Mouse (Mus musculus): Measurements from ENCODE around the gene Slc35b4. TPM values are rescaled to one million over a fixed set of nuclear protein-coding genes. Genes with fewer than 3 reads are reported as not detected.

The Slc35b4 gene
- polyA plus RNA-seq, 1 experiment from 2014 or later = 64.8 TPM

DNA sequence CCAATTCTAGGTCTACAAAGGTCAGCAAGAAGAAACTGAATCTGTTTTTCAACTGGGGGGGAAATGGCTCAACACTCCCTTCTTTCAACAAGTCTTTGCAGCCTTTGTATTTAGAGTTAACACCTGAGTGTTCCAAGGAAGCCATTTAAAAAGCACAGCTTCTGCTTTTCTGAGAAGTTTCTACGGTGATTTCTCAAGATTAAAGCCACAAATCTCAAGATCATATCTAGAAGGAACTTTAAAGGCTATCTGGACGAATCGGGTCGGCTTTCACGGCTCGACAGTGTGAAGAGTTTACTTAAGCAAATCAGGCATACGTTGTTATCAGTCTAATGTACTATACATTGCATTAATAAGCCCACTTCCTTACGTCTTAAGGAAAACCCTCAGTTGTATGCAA is 2.2 kb downstream of the Slc35b4 start:
- Histone ChIP-seq H3K9ac (ENCODE audit: low read depth, low read length) (no peak overlapping the region), H3K27ac (ENCODE audit: low read depth, low read length) (no peak overlapping the region), H3K9me3 (ENCODE audit: control insufficient read depth, low read length) (no peaks in the 10 kb centered on the region), H3K36me3 (ENCODE audit: control insufficient read depth, insufficient read depth, low read length) (peaks cover 7% of the 10 kb centered on the region; the same call in 1 of the 2 replicates), H3K4me2 (replicated peaks; ENCODE audit: low read depth, low read length) (no peak overlapping the region), H3K4me1 (ENCODE audit: control insufficient read depth, insufficient read depth, low read length) (peaks cover 8% of the 10 kb centered on the region; the same call in 1 of the 2 replicates), H3K4me3 (ENCODE audit: low read length) (no peak overlapping the region), H3K27me3 (ENCODE audit: control insufficient read depth, insufficient read depth, low read length) (no peaks in the 10 kb centered on the region)
- ATAC-seq (ENCODE audit: low FRiP score, low TSS enrichment) = no peak
- WGBS = 59% methylated on average over 8 of the region's 8 CpGs

DNA sequence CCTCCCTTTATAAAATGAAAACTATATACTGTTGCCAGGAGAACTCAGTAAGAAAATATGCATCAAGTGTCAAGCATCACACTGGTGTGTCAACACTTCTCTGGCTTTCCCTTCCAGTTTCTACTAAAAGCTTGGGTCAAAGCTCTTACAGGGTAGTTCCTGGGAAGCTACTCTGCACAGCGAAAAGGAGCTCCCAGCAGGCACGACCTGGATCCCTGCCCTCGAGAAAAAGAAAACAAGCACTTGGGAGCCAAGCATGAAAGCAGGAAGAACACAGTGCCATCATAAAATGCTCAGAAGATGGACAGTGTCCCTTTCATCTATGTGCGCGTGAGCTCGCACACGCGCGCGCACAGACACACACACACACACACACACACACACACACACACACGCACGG is 3.7 kb downstream of the Slc35b4 start:
- H3K4me3 ChIP-seq (ENCODE audit: low read length) = no peak overlapping the region
- H3K4me1 ChIP-seq (ENCODE audit: control insufficient read depth, insufficient read depth, low read length) = peaks cover 8% of the 10 kb centered on the region; the same call in 1 of the 2 replicates
- no peak overlapping the region for H3K9ac ChIP-seq (ENCODE audit: low read depth, low read length)
- H3K9me3 ChIP-seq (ENCODE audit: control insufficient read depth, low read length) = no peaks in the 10 kb centered on the region
- no peaks in the 10 kb centered on the region for H3K27me3 ChIP-seq (ENCODE audit: control insufficient read depth, insufficient read depth, low read length)
- 74% methylated on average over 12 of the region's 12 CpGs for WGBS
- H3K4me2 ChIP-seq (replicated peaks; ENCODE audit: low read depth, low read length) = no peak overlapping the region
- H3K36me3 ChIP-seq (ENCODE audit: control insufficient read depth, insufficient read depth, low read length) = peaks cover 21% of the 10 kb centered on the region
- no peak overlapping the region for H3K27ac ChIP-seq (ENCODE audit: low read depth, low read length)
- no peak for ATAC-seq (ENCODE audit: low FRiP score, low TSS enrichment)

DNA sequence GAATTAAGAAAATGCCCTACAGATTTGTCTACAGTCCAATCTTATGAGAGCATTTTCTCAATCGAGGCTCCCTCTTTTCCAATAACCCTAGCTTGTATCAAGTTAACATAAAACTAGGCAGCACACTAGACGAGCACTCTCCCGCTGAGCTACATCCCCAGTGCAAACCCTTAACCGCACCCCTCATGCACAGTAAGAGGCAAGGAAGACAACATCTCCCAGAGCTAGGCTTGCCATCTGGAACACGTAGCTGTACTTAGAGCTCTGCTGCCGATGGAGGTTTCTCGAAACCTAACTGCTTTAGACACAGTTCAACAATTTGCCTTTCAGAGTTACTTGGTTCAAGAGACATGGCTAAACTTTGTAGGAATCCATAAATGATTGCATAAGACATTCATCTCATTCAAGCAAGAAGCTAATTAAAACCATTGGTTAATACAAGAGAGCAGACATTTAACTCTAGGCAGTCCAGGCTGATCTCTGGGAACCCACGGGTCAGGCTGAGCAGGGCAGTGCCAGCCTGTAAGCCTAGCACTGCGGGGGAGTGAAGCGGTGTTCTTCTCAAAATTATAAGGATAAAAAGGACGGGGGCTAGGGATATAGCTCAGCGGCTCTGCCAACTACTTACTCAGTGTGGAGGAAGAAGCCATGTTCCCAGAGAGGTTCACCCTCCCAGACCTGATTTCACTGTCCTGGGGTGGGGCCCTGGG is 5.0 kb downstream of the Slc35b4 start:
- Histone ChIP-seq H3K27ac (ENCODE audit: low read depth, low read length) (0 out of 2 replicates have a peak overlapping the region, but pooled peaks have one; percentile 24), H3K4me2 (replicated peaks; ENCODE audit: low read depth, low read length) (no peak overlapping the region), H3K36me3 (ENCODE audit: control insufficient read depth, insufficient read depth, low read length) (peaks cover 30% of the 10 kb centered on the region), H3K9ac (ENCODE audit: low read depth, low read length) (no peak overlapping the region), H3K9me3 (ENCODE audit: control insufficient read depth, low read length) (no peaks in the 10 kb centered on the region), H3K4me1 (ENCODE audit: control insufficient read depth, insufficient read depth, low read length) (peaks cover 6% of the 10 kb centered on the region; the same call in 1 of the 2 replicates), H3K4me3 (ENCODE audit: low read length) (no peak overlapping the region), H3K27me3 (ENCODE audit: control insufficient read depth, insufficient read depth, low read length) (no peaks in the 10 kb centered on the region)
- WGBS = 81% methylated on average over 12 of the region's 12 CpGs
- ATAC-seq (ENCODE audit: low FRiP score, low TSS enrichment) = no peak

DNA sequence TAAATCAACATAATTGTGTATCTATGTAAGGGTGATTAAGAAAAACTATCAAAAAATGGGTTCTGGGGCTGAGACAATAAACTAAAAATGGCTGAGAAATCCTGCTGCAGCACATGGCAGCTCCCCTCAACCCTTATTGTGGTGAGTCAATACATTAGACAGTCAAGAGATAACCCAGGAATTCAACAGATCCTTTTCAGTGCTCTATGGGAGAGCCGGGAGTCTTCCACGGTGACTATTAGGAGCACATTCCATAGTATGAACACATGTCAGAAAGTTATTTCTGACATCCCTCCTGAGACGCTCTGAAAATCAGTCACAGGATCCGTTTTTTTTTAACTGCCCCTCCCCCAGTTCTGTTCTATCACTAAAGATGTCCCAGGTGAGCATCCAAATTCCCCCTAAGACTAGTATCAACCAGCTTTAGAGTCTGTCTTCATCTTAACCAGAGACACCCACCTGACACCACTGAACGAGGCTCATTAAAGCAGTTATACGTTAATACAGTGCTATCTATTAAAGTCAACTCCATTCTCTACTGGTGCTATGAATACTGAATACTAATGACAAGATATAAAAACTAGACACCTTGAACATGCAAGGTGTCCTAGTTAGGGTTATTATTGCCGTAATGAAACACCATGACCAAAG is 5.9 kb downstream of the Slc35b4 start:
- Histone ChIP-seq H3K4me3 (ENCODE audit: low read length) (no peak overlapping the region), H3K36me3 (ENCODE audit: control insufficient read depth, insufficient read depth, low read length) (peaks cover 39% of the 10 kb centered on the region), H3K4me2 (replicated peaks; ENCODE audit: low read depth, low read length) (no peak overlapping the region), H3K27ac (ENCODE audit: low read depth, low read length) (peak overlapping the region; percentile 24; the same call in 1 of the 2 replicates), H3K4me1 (ENCODE audit: control insufficient read depth, insufficient read depth, low read length) (peaks cover 5% of the 10 kb centered on the region; the same call in 1 of the 2 replicates), H3K9ac (ENCODE audit: low read depth, low read length) (no peak overlapping the region), H3K27me3 (ENCODE audit: control insufficient read depth, insufficient read depth, low read length) (no peaks in the 10 kb centered on the region), H3K9me3 (ENCODE audit: control insufficient read depth, low read length) (no peaks in the 10 kb centered on the region)
- ATAC-seq (ENCODE audit: low FRiP score, low TSS enrichment) = no peak
- WGBS = 83% methylated on average over 7 of the region's 7 CpGs

DNA sequence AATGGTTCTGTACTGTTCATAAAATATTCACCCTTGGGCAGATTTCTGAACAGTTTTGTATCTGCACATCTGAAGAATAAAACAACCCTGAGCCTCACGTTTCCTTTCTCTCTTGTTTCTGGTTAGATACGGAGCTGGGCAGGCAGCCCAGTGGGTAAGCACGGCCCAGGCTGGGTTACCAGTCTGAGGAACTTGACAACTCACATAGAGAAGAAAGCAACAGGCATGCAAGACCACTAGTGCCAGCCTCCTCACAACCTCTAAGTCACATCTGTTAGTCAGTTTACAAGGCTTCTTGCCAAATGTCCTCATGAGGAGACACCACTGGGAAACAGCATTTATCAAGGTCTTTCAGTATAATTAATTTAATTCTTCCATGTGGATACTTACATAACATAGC is 8.1 kb downstream of the Slc35b4 start:
- no peaks in the 10 kb centered on the region for H3K27me3 ChIP-seq (ENCODE audit: control insufficient read depth, insufficient read depth, low read length)
- H3K9ac ChIP-seq (ENCODE audit: low read depth, low read length) = no peak overlapping the region
- H3K9me3 ChIP-seq (ENCODE audit: control insufficient read depth, low read length) = no peaks in the 10 kb centered on the region
- no peak for ATAC-seq (ENCODE audit: low FRiP score, low TSS enrichment)
- no peak overlapping the region for H3K4me3 ChIP-seq (ENCODE audit: low read length)
- H3K4me1 ChIP-seq (ENCODE audit: control insufficient read depth, insufficient read depth, low read length) = no peaks in the 10 kb centered on the region
- no peak overlapping the region for H3K27ac ChIP-seq (ENCODE audit: low read depth, low read length)
- peaks cover 53% of the 10 kb centered on the region for H3K36me3 ChIP-seq (ENCODE audit: control insufficient read depth, insufficient read depth, low read length)
- 88% methylated on average over 3 of the region's 3 CpGs for WGBS
- H3K4me2 ChIP-seq (replicated peaks; ENCODE audit: low read depth, low read length) = no peak overlapping the region

DNA sequence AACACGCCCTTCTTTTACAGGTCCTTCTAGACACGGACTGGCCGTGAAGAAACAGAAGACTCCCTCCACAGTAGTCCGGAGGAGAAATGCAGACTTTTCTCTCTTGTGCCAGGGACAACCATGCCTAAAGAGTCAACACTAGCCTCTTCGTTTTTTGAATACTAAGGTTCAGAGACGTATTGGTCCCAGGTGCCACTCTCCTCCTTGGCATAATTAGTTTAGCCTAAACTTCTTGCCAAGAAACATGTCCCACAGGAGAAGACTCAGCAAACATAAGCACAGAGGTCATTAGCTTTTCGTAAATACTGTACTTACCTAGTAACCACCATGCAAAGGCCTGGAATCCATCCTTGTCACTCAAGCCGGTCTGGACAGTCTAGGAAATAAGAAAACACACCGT is 13.9 kb downstream of the Slc35b4 start:
- WGBS = 86% methylated on average over 9 of the region's 9 CpGs
- Histone ChIP-seq H3K36me3 (ENCODE audit: control insufficient read depth, insufficient read depth, low read length) (peaks cover 81% of the 10 kb centered on the region), H3K4me1 (ENCODE audit: control insufficient read depth, insufficient read depth, low read length) (no peaks in the 10 kb centered on the region; the same call in 1 of the 2 replicates), H3K4me3 (ENCODE audit: low read length) (no peak overlapping the region), H3K27me3 (ENCODE audit: control insufficient read depth, insufficient read depth, low read length) (no peaks in the 10 kb centered on the region), H3K27ac (ENCODE audit: low read depth, low read length) (no peak overlapping the region), H3K9ac (ENCODE audit: low read depth, low read length) (no peak overlapping the region), H3K9me3 (ENCODE audit: control insufficient read depth, low read length) (no peaks in the 10 kb centered on the region), H3K4me2 (replicated peaks; ENCODE audit: low read depth, low read length) (no peak overlapping the region)
- ATAC-seq (ENCODE audit: low FRiP score, low TSS enrichment) = no peak

DNA sequence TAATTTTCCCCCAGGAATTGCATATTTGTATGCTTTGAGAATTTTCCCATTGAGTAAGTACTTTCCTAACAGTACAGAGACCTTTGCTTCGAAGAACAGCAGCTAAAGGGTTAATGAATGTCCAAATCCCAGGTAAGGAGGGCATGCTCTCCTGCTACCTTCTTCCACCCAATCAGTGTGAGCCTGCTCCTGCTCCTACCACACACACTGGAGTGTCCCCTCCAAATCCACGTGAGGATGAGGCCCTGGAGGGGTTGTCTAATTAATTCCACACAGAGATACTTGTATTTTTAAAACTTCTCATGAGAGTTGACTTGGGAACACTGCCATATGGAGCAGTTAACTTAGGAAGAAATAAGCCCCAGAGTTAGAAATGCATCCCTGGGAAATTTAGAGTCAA is 14.3 kb downstream of the Slc35b4 start:
- no peak for ATAC-seq (ENCODE audit: low FRiP score, low TSS enrichment)
- no peaks in the 10 kb centered on the region for H3K27me3 ChIP-seq (ENCODE audit: control insufficient read depth, insufficient read depth, low read length)
- no peaks in the 10 kb centered on the region; the same call in 1 of the 2 replicates for H3K4me1 ChIP-seq (ENCODE audit: control insufficient read depth, insufficient read depth, low read length)
- no peak overlapping the region for H3K27ac ChIP-seq (ENCODE audit: low read depth, low read length)
- peaks cover 83% of the 10 kb centered on the region for H3K36me3 ChIP-seq (ENCODE audit: control insufficient read depth, insufficient read depth, low read length)
- 67% methylated on average over 2 of the region's 2 CpGs for WGBS
- no peak overlapping the region for H3K4me2 ChIP-seq (replicated peaks; ENCODE audit: low read depth, low read length)
- H3K9ac ChIP-seq (ENCODE audit: low read depth, low read length) = no peak overlapping the region
- H3K4me3 ChIP-seq (ENCODE audit: low read length) = no peak overlapping the region
- H3K9me3 ChIP-seq (ENCODE audit: control insufficient read depth, low read length) = no peaks in the 10 kb centered on the region

DNA sequence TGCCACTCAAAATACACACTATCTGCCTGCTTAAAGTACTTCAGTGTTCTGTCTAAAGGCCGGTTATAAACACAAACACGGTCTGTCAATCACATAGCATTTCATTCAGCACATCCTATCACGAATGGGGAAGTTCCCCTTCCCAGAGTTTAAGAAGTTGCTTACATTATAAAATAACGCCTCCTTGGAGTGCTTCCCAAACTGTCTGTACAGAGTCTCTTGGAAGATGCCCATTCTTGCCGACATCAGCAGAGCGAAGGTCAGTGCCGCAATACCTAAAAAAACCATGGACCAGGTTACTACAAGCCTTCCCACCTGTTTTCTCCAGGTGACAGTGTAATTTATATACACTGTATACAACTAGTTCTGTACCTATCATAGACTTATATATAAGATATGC is 15.4 kb downstream of the Slc35b4 start:
- H3K9me3 ChIP-seq (ENCODE audit: control insufficient read depth, low read length) = no peaks in the 10 kb centered on the region
- H3K27ac ChIP-seq (ENCODE audit: low read depth, low read length) = no peak overlapping the region
- no peak for ATAC-seq (ENCODE audit: low FRiP score, low TSS enrichment)
- peaks cover 83% of the 10 kb centered on the region for H3K36me3 ChIP-seq (ENCODE audit: control insufficient read depth, insufficient read depth, low read length)
- WGBS = 94% methylated on average over 7 of the region's 7 CpGs
- no peak overlapping the region for H3K4me3 ChIP-seq (ENCODE audit: low read length)
- no peak overlapping the region for H3K4me2 ChIP-seq (replicated peaks; ENCODE audit: low read depth, low read length)
- peaks cover 5% of the 10 kb centered on the region for H3K4me1 ChIP-seq (ENCODE audit: control insufficient read depth, insufficient read depth, low read length)
- no peak overlapping the region for H3K9ac ChIP-seq (ENCODE audit: low read depth, low read length)
- no peaks in the 10 kb centered on the region for H3K27me3 ChIP-seq (ENCODE audit: control insufficient read depth, insufficient read depth, low read length)

DNA sequence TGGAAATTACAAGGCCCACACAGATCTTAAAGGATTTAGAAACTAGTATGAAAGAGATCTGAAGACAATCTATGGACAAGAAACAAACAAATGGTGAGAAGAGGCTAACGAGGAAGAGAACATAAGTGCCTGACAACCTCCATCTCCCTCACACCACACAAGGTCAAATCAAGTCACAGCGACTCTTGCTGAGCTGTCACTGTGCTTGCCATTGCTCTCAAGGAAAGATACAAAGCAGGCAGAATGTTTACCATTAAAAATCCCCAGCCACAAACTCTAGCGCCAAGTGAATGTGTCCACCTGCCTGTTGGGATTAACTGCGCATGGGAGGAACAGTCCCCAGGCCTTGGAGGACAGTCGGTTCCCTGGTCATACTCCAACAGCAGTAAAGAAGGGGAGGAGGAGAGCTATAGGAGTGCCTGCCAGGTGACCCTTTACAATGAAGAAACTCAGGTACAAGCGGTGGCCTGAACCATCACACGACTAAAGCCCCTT is 16.0 kb downstream of the Slc35b4 start:
- ATAC-seq (ENCODE audit: low FRiP score, low TSS enrichment) = no peak
- no peaks in the 10 kb centered on the region for H3K27me3 ChIP-seq (ENCODE audit: control insufficient read depth, insufficient read depth, low read length)
- no peak overlapping the region for H3K4me3 ChIP-seq (ENCODE audit: low read length)
- H3K9me3 ChIP-seq (ENCODE audit: control insufficient read depth, low read length) = no peaks in the 10 kb centered on the region
- H3K4me2 ChIP-seq (replicated peaks; ENCODE audit: low read depth, low read length) = no peak overlapping the region
- H3K36me3 ChIP-seq (ENCODE audit: control insufficient read depth, insufficient read depth, low read length) = peaks cover 76% of the 10 kb centered on the region
- H3K27ac ChIP-seq (ENCODE audit: low read depth, low read length) = no peak overlapping the region
- H3K4me1 ChIP-seq (ENCODE audit: control insufficient read depth, insufficient read depth, low read length) = peaks cover 11% of the 10 kb centered on the region
- no peak overlapping the region for H3K9ac ChIP-seq (ENCODE audit: low read depth, low read length)
- WGBS = 92% methylated on average over 7 of the region's 7 CpGs

All from kidney, embryonic 14.5 days (tissue).